Mouse (Mus musculus): ENCODE measurements at regions not wholly inside any gene's neighbourhood (a gene's known extent, or its start where the extent isn't known, plus 50 kb on each side); places are given as distances from the start of the nearest gene placed in this dataset.

- TF ChIP-seq POLR2A (IDR thresholded peaks at IDR 0.05; ENCODE audit: borderline replicate concordance, extremely low read depth, low read depth, low read length) (no peak), CTCF (IDR thresholded peaks at IDR 0.05; ENCODE audit: insufficient read depth, low read length) (no peak)
Measured at GRCm38 (mm10) chr7:136047364-136047945, 331.3 kb upstream of the Mki67 start.

Measured in lung, adult 2 months (tissue).